Mouse (Mus musculus) B cell, adult 67 days (primary cell): Measurements from ENCODE around the gene Atp5j2. TPM values are rescaled to one million over a fixed set of nuclear protein-coding genes. Genes with fewer than 3 reads are reported as not detected.

ENCODE experiments used
- total RNA-seq, 2 experiments: library from RNA; stranded (reverse); gene quantifications; 4 replicates each; pipeline ENCODE4 v1.2.4; 2023

Gene Atp5j2
- total RNA-seq = 100 to 1,000 TPM; 114 to 135 TPM

GRCm38 (mm10) chr5:145191962-145192361 lies at the start of gene Atp5j2:
Gene Atp5j2, minus strand, starts transcription at chr5:145192062.

DNA sequence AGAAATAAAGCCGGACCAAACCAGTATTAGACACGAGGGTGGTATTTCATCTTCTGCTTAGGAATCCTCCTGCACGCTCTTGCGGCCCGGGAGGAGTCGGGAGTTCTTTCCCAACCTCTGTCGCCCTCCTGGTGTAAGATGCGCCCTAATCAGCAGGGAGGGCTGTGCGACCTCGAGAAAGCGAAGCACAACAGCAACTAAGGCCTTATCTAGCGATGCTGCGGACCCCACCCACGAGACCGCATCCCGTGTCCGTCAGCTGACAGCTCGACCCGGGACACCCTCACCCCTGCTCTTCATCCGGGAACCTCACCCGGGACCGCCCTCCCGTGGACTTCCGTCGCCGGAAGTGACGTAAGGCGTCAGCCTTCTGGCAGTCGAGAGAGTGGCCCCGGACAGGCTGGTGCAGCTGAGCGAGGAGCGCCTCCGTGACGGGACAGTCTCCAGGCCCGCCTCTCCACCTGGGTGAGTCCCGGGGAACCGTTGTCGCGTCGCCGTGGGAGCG lies 39.6 kb upstream of the Atp5j2 start, which contains the start of gene Zfp655:
Zfp655 (plus strand) TSS at position 349 of the 505 bp plus-strand sequence.

DNA sequence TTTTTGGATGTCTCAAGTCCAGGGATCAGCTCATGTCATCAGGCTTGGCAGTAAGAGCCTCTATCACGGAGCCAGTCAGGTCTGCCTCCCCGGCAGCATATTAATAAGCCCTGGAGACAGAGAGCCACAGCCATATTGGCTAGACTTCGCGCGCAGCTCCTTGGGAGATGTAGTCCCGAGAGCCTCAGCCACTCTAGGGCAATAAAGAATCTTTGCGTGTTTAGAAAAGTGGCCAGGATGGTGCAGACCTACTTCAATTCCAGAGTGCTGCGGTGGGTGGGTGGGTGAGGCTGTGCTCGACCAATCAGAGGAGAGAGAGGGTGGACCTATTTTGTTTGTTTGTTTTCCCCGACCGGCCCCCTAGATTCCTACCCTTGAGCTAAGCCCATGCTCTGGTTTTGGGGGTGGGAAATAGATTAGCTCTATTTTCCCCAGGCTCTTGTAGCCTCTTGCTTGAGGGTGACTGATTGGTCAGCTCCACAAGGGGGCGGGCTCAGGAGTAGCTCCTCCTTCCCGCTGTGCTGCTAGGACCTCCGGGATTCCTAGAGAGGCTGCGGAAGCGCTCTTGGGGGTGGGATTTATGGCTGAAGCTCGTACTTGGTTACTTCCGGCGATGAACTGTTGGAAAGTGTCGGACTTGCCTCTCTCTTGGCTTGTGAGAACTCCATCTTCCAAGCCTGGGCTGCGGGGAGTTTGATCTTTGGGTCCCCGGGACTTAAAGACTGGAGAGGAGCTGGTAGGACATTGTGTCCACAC lies 12.3 kb upstream of the Atp5j2 start, which contains the start of gene Zkscan5:
Zkscan5 (plus strand) TSS at position 627 of the 756 bp plus-strand sequence.

GRCm38 (mm10) chr5:145201321-145201991 lies 9.6 kb upstream of the Atp5j2 start, which contains the start of gene Zkscan14:
Gene Zkscan14, minus strand, starts transcription at chr5:145201868.

DNA sequence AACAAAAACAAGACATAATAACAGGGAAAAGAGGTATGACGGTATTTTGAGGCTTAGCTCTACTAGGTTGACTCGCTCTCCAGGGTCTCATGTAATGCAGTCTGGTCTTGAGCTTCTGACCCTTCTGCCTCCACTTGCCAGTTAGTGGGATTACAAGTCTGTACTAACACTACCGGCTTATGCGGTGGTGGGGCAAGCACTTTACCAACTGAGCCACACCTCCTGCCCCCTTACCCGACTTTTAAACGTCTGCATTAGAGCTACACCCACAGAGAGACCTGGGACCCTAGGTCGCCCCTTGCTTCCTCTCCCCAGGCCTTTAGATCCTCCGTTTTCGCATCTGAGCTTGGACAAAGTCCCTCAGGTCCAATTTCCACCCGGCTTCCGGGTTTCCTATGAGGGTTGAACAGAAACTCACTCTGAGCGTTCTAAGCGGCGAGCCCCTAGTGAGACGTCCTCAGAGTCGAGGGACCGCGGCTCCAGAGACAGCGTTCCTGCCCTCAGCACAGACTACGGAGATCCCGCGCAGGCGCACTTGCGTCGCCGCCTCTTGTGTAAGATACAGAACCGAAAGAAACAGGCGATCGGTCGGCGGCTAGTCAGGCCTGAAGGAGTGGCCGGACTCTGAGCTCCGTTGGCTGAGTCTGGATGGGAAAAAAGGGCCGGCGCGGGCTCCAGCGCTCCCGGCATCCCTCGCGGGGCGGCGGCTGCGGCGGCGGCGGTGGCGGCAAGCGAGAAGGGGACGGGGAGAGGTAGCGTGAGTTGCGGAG lies 25.1 kb downstream of the Atp5j2 start, which contains the start of the genes Ptcd1 and Cpsf4:
Ptcd1 (minus strand) TSS at position 573 of the 770 bp plus-strand sequence.
Cpsf4 (plus strand) TSS at position 678 of the 770 bp plus-strand sequence.

GRCm38 (mm10) chr5:145139571-145140519 lies 52.0 kb downstream of the Atp5j2 start, which contains the start of the genes Pdap1 and Bud31:
Gene Pdap1, minus strand, starts transcription at chr5:145140238.
Gene Bud31, plus strand, starts transcription at chr5:145140362.

Other genes with a start within 250 kb of the Atp5j2 start
- 10 to 100 TPM; 21.5 to 25.2 TPM for gene Smurf1, start 226.2 kb downstream of the Atp5j2 start, total RNA-seq
- not detected for gene Gm4871, start 159.3 kb downstream of the Atp5j2 start, total RNA-seq
- not detected for gene 1700018F24Rik, start 149.1 kb downstream of the Atp5j2 start, total RNA-seq
- 10 to 100 TPM; 92.3 to 99.4 TPM for gene Arpc1a, start 108.2 kb downstream of the Atp5j2 start, total RNA-seq
- not detected for gene Kpna7, start 108.0 kb downstream of the Atp5j2 start, total RNA-seq
- 100 to 1,000 TPM; 496 to 499 TPM for gene Arpc1b, start 77.8 kb downstream of the Atp5j2 start, total RNA-seq
- 10 to 100 TPM; 48.3 to 56.8 TPM for gene Pdap1, start 51.8 kb downstream of the Atp5j2 start, total RNA-seq
- gene Bud31, start 51.7 kb downstream of the Atp5j2 start, total RNA-seq = 100 to 1,000 TPM; 196 to 197 TPM
- gene Ptcd1, start 25.0 kb downstream of the Atp5j2 start, total RNA-seq = 10 to 100 TPM; 22.1 to 23.9 TPM
- gene Cpsf4, start 24.8 kb downstream of the Atp5j2 start, total RNA-seq = 10 to 100 TPM; 41.5 to 43.8 TPM
- gene Zkscan14, start 9.8 kb upstream of the Atp5j2 start, total RNA-seq = 10 to 100 TPM; 34.9 TPM
- gene Zkscan5, start 12.5 kb upstream of the Atp5j2 start, total RNA-seq = 1 to 10 TPM; 9.5 to 9.9 TPM
- 10 to 100 TPM; 68.3 to 74.0 TPM for gene Zfp655, start 39.7 kb upstream of the Atp5j2 start, total RNA-seq
- 10 to 100 TPM; 29.1 to 31.5 TPM for gene Zscan25, start 88.4 kb upstream of the Atp5j2 start, total RNA-seq
- not detected for gene Cyp3a57, start 153.2 kb upstream of the Atp5j2 start, total RNA-seq